Mouse (Mus musculus) olfactory bulb, adult 2 months (tissue): ENCODE measurements around the gene Sms. TPM values are rescaled to one million over a fixed set of nuclear protein-coding genes. Genes with fewer than 3 reads are reported as not detected.

Source experiments
- H3K27ac ChIP-seq: fragments of 200-500 bp; 2 replicates; pipeline ENCODE4 v1.5.1; 2012; ENCODE audit warnings: low read depth, low read length; ENCODE audit not compliant: insufficient read depth
- H3K4me1 ChIP-seq: fragments of 200-500 bp; 2 replicates; pipeline ENCODE4 v1.6.1; 2012; ENCODE audit warnings: low read length; ENCODE audit not compliant: control insufficient read depth, insufficient read depth
- H3K4me3 ChIP-seq: fragments of 200-500 bp; 2 replicates; pipeline ENCODE4 v1.5.1; 2012; ENCODE audit warnings: mild to moderate bottlenecking, low read depth, low read length, moderate library complexity; ENCODE audit not compliant: insufficient read depth
- CTCF ChIP-seq: fragments of 200-500 bp; IDR thresholded peaks from 2 replicates; pipeline ENCODE4 v1.5.1; 2012; ENCODE audit warnings: low read depth, mild to moderate bottlenecking, low read length, moderate library complexity; ENCODE audit not compliant: insufficient read depth
- POLR2A ChIP-seq: fragments of 200-500 bp; IDR thresholded peaks from 2 replicates; pipeline ENCODE4 v1.6.1; 2012; ENCODE audit warnings: mild to moderate bottlenecking, low read depth, low read length, moderate library complexity; ENCODE audit not compliant: insufficient read depth
- WGBS: fragments of 180-500 bp; shearing (Covaris S2); methylation state at CpG from one replicate; pipeline ENCODE4 v1.1.7; 2018; 5-methylcytosine and 5-hydroxymethylcytosine counted together
- polyA plus RNA-seq: library from polyadenylated mRNA; stranded (reverse); fragments of >200 nt; gene quantifications from 2 replicates; pipeline ENCODE4 v1.2.4, GENCODE M21; 2012; ENCODE audit warnings: low replicate concordance; ENCODE audit not compliant: missing spikeins, insufficient read depth, insufficient read length

The Sms gene
- not detected in 2 replicates for polyA plus RNA-seq

DNA sequence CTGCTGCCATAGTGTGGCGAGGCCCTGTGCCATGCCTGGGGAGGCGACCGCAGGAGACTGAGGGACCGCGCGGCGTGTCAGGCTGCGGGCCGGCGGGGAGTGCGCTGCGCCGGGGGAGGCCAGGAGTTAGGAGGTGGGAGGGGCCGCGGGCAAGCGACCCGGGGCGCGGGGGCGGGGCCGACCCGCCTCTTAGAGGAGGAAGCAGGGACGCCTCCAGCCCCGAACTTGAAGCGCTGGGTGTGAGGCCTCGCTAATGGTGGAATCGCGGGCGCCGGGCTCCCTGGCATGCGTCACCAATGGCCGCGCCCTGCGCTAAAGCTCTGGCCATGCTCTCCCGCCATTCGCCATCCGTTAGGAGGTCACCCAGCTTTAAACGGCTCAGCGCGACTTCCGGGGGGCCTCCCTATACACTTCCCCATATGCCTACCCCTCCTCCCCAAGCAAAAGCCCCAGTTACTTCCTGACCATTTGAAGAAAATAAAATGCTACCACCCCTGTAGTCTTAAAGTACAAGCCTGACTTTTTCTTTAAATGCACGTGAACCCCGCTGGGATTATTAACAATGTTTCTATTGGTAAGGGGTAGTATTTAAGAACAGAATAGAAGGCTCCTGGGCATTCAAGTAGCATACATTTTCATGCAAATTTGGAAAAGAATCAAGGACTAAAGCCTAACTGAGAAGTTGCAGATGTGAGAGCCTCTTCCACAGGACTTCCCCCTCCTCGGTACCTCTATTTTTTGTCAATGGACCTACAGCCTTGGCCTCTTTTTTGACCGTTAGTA, at the start of gene Sms:
TSS of gene Sms (minus strand) at position 344 of the 783 bp plus-strand sequence.
- no peak for TF ChIP-seq CTCF
- no peak for TF ChIP-seq POLR2A
- Histone ChIP-seq H3K4me3 (peak within 1 kb of the TSS; percentile 88), H3K4me1 (no peaks in the 10 kb centered on the region), H3K27ac (peak within 1 kb of the TSS; percentile 44; the same call in 1 of the 2 replicates)
- 24% methylated on average over 39 of the region's 45 CpGs for WGBS

GRCm38 (mm10) chrX:157506400-157506799, 14.3 kb upstream of the Sms start:
- no peak overlapping the region for H3K27ac ChIP-seq
- H3K4me1 ChIP-seq: no peaks in the 10 kb centered on the region
- H3K4me3 ChIP-seq: no peak overlapping the region
- WGBS: 60% methylated on average over 5 of the region's 5 CpGs
- TF ChIP-seq POLR2A (no peak), CTCF (no peak)

- TF ChIP-seq CTCF (no peak), POLR2A (no peak)
- Histone ChIP-seq H3K4me3 (no peak overlapping the region), H3K4me1 (no peaks in the 10 kb centered on the region), H3K27ac (no peak overlapping the region)
- 74% methylated on average over 1 of the region's 1 CpGs for WGBS
These were observed 12.4 kb upstream of the Sms start for GRCm38 (mm10) chrX:157504506-157504905.

DNA sequence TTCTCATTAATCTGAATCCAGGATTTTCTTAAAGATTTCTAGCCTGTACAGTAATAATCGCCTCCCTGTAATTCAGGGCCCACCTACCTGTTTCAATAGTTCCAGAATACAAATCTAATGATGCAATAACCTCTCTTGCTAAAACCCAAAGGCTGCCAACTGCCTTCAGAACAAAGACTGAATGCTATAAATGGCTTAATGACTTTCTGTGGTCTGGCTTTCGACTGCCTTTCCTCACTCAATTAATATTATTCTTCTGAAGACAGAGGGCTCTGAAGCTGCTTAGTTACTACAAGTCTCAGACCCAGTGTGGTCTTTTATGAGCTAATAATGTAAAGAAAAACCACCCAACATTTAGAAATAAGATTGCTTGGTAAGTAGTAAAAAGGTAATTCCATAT, 9.8 kb upstream of the Sms start:
- WGBS: 71% methylated on average over 2 of the region's 2 CpGs
- TF ChIP-seq CTCF (no peak), POLR2A (no peak)
- Histone ChIP-seq H3K27ac (no peak overlapping the region), H3K4me3 (no peak overlapping the region), H3K4me1 (no peaks in the 10 kb centered on the region)

GRCm38 (mm10) chrX:157500004-157500403, 7.9 kb upstream of the Sms start:
- TF ChIP-seq POLR2A (no peak), CTCF (no peak)
- Histone ChIP-seq H3K4me3 (no peak overlapping the region), H3K4me1 (no peaks in the 10 kb centered on the region), H3K27ac (no peak overlapping the region)
- 82% methylated on average over 8 of the region's 8 CpGs for WGBS

DNA sequence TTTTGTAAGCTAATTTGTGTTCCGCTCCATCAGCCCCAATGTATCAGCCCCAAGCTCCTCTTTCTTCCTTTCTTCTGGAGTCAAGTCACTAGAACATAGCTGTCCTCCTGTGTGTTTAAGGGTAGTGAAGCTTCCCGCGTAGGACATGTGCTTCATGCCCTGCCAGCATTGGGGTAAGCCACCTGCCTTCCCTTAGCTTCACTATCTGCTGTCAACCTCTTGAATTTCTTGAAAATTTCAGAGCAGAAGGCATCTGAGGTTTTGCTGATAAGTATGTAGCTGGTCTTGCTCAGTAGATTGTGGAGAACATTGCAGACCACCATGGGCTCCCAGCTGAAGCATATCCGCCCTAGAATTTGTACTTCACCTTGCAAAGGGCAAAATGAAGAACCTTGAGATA, 1.1 kb upstream of the Sms start:
- H3K4me1 ChIP-seq: no peaks in the 10 kb centered on the region
- WGBS: 81% methylated on average over 4 of the region's 4 CpGs
- H3K27ac ChIP-seq: no peak overlapping the region

GRCm38 (mm10) chrX:157491145-157491935, 747 bp downstream of the Sms start:
- Histone ChIP-seq H3K4me1 (no peaks in the 10 kb centered on the region), H3K27ac (peak overlapping the region; percentile 44; the same call in 1 of the 2 replicates), H3K4me3 (peak overlapping the region; percentile 88)
- WGBS: 38% methylated on average over 103 of the region's 104 CpGs
- TF ChIP-seq POLR2A: 0 out of 2 replicates have a peak, but pooled peaks have one; percentile 31
- TF ChIP-seq CTCF: no peak

More for the DNA sequence above, 1.1 kb upstream of the Sms start:
- no peak for TF ChIP-seq POLR2A
- TF ChIP-seq CTCF: no peak
- H3K4me3 ChIP-seq: no peak overlapping the region

GRCm38 (mm10) chrX:157490769-157491144, 1.3 kb downstream of the Sms start:
- WGBS: 13% methylated on average over 12 of the region's 12 CpGs
- peak overlapping the region; percentile 88 for H3K4me3 ChIP-seq
- H3K27ac ChIP-seq: no peak overlapping the region
- TF ChIP-seq CTCF (no peak), POLR2A (no peak)
- no peaks in the 10 kb centered on the region for H3K4me1 ChIP-seq

- Histone ChIP-seq H3K4me1 (no peaks in the 10 kb centered on the region), H3K4me3 (no peak overlapping the region), H3K27ac (no peak overlapping the region)
- 30% methylated on average over 9 of the region's 9 CpGs for WGBS
- TF ChIP-seq CTCF: no peak
- TF ChIP-seq POLR2A: no peak
These were observed 2.0 kb downstream of the Sms start for GRCm38 (mm10) chrX:157489871-157490721.
